Mouse (Mus musculus): ENCODE measurements around the gene Tmem151b. TPM values are rescaled to one million over a fixed set of nuclear protein-coding genes. Genes with fewer than 3 reads are reported as not detected.

Gene Tmem151b
- polyA plus RNA-seq, 1 experiment = 0.81 TPM

DNA sequence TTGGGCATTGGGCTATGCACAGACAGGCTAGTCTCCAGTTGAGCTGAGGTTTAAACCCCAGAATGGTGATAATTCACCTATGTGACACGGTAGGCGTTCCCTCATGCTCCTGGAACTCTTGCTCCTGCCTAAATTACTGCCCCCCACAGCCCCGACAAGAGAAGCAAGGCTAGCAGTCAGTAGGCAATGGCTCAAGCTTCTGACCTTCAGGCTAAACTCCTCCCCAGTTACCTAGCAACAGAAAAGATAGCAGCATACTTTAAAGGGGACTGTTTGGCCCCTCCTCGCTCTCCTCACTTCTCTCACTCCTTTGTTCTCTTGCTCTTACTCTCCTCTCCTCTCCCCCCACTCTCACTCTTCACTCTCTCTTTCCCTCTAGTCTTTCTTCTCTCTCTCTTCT is 48.5 kb downstream of the Tmem151b start:
- TF ChIP-seq POLR2A (IDR thresholded peaks at IDR 0.05; ENCODE audit: low read depth, low read length) = no peak
- no peak for TF ChIP-seq CTCF (IDR thresholded peaks at IDR 0.05; ENCODE audit: borderline replicate concordance, insufficient read depth, low read length)
- Histone ChIP-seq H3K27ac (ENCODE audit: insufficient read depth, low read length) (no peak overlapping the region), H3K4me1 (ENCODE audit: control insufficient read depth, insufficient read depth, low read length) (peaks cover 3% of the 10 kb centered on the region; the same call in 1 of the 2 replicates), H3K4me3 (ENCODE audit: insufficient read depth, low read length) (no peak overlapping the region)

DNA sequence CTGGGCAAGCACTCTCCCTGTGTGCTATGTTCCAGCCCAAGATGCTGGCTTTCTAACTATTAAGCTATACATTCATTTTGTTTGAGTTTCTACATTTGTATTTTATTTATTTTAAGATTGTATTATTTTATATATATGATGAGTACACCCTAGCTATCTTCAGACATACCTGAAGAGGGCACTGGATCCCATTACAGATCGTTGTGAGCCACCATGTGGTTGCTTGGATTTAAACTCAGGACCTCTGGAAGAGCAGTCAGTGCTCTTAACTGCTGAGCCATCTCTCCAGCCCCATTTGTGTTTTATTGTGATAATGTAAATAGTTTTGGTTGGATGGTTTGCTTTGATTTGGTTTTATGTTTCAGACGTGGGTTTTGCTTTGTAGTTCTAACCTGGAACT is 50.0 kb downstream of the Tmem151b start:
- H3K4me3 ChIP-seq (ENCODE audit: insufficient read depth, low read length) = no peak overlapping the region
- H3K4me1 ChIP-seq (ENCODE audit: control insufficient read depth, insufficient read depth, low read length) = peaks cover 3% of the 10 kb centered on the region; the same call in 1 of the 2 replicates
- no peak overlapping the region for H3K27ac ChIP-seq (ENCODE audit: insufficient read depth, low read length)
- TF ChIP-seq CTCF (IDR thresholded peaks at IDR 0.05; ENCODE audit: borderline replicate concordance, insufficient read depth, low read length) = no peak
- TF ChIP-seq POLR2A (IDR thresholded peaks at IDR 0.05; ENCODE audit: low read depth, low read length) = no peak

DNA sequence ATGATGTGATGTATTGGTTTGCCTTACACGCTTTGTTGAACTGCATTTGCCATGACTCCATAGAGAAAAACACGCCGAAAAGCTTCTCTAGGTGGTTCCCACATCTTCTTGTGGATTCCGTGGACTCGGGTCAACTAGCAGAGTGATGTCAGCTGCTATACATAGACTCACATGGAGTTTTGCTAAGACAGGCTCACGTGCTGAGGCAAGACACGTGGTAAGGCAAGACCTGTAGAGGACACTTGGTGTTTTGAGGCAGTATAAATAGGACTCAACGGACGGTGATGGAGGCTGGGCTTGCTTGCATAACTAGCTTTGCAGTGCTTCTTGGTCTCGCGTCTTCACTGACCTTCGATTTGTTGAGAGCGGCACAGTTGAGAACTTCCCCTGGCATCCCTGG is 51.1 kb downstream of the Tmem151b start:
- Histone ChIP-seq H3K4me1 (ENCODE audit: control insufficient read depth, insufficient read depth, low read length) (peaks cover under 1% of the 10 kb centered on the region; the same call in 1 of the 2 replicates), H3K27ac (ENCODE audit: insufficient read depth, low read length) (no peak overlapping the region), H3K4me3 (ENCODE audit: insufficient read depth, low read length) (no peak overlapping the region)
- TF ChIP-seq POLR2A (IDR thresholded peaks at IDR 0.05; ENCODE audit: low read depth, low read length) (no peak), CTCF (IDR thresholded peaks at IDR 0.05; ENCODE audit: borderline replicate concordance, insufficient read depth, low read length) (no peak)

DNA sequence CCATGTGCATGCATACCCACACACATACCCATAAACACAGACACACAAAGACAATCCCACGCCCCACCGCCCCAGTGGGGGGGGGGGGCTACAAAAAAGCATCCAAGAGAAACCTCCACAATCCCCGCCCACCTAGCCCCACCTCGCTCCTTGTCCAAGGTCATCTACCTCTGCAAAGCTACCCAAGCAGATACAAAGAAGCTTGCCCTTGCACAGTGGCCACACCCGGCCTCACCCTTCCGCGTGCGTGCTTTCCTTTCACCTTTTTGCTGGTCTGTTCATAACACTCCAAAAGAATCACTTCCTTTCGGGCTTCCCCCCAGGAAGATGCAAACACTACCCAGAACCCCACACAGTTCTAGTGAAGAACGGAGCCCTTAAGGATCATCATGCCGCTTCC is 54.1 kb downstream of the Tmem151b start:
- TF ChIP-seq CTCF (IDR thresholded peaks at IDR 0.05; ENCODE audit: borderline replicate concordance, insufficient read depth, low read length) (no peak), POLR2A (IDR thresholded peaks at IDR 0.05; ENCODE audit: low read depth, low read length) (no peak)
- Histone ChIP-seq H3K4me1 (ENCODE audit: control insufficient read depth, insufficient read depth, low read length) (no peaks in the 10 kb centered on the region), H3K4me3 (ENCODE audit: insufficient read depth, low read length) (no peak overlapping the region), H3K27ac (ENCODE audit: insufficient read depth, low read length) (no peak overlapping the region)

Other genes with a start within 250 kb of the Tmem151b start
- gene Cdc5l, start 115.9 kb downstream of the Tmem151b start, polyA plus RNA-seq (2011; ENCODE audit: insufficient read length, low read depth, missing spikeins) = 38.6 and 52.1 TPM in 2 replicates
- gene Spats1, start 74.3 kb downstream of the Tmem151b start, polyA plus RNA-seq (2011; ENCODE audit: insufficient read length, low read depth, missing spikeins) = 0.58 TPM in 1 of 2 replicates, not detected in the other
- 6.7 and 7.3 TPM in 2 replicates for gene Aars2, start 42.8 kb downstream of the Tmem151b start, polyA plus RNA-seq (2011; ENCODE audit: insufficient read length, low read depth, missing spikeins)
- gene Tcte1, start 26.2 kb downstream of the Tmem151b start, polyA plus RNA-seq (2011; ENCODE audit: insufficient read length, low read depth, missing spikeins) = not detected in 2 replicates
- 4.3 and 6.2 TPM in 2 replicates for gene Nfkbie, start 6.0 kb upstream of the Tmem151b start, polyA plus RNA-seq (2011; ENCODE audit: insufficient read length, low read depth, missing spikeins)
- gene Slc35b2, start 14.2 kb upstream of the Tmem151b start, polyA plus RNA-seq (2011; ENCODE audit: insufficient read length, low read depth, missing spikeins) = 61.1 and 65.3 TPM in 2 replicates
- 1,481 and 1,562 TPM in 2 replicates for gene Hsp90ab1, start 23.6 kb upstream of the Tmem151b start, polyA plus RNA-seq (2011; ENCODE audit: insufficient read length, low read depth, missing spikeins)
- gene Slc29a1, start 49.9 kb upstream of the Tmem151b start, polyA plus RNA-seq (2011; ENCODE audit: insufficient read length, low read depth, missing spikeins) = 81.9 and 90.3 TPM in 2 replicates
- gene Mymx, start 52.4 kb upstream of the Tmem151b start, polyA plus RNA-seq (2011; ENCODE audit: insufficient read length, low read depth, missing spikeins) = not detected in 2 replicates
- not detected in 2 replicates for gene Capn11, start 109.6 kb upstream of the Tmem151b start, polyA plus RNA-seq (2011; ENCODE audit: insufficient read length, low read depth, missing spikeins)
- gene Mrpl14, start 136.6 kb upstream of the Tmem151b start, polyA plus RNA-seq (2011; ENCODE audit: insufficient read length, low read depth, missing spikeins) = 38.9 and 39.0 TPM in 2 replicates
- gene Tmem63b, start 137.2 kb upstream of the Tmem151b start, polyA plus RNA-seq (2011; ENCODE audit: insufficient read length, low read depth, missing spikeins) = 42.8 and 54.0 TPM in 2 replicates
- gene 1600014C23Rik, start 184.2 kb upstream of the Tmem151b start, polyA plus RNA-seq (2011; ENCODE audit: insufficient read length, low read depth, missing spikeins) = not detected in 2 replicates